Mouse (Mus musculus) bone marrow macrophage, adult 2 months (primary cell): ENCODE results near the gene Atxn10. TPM values are rescaled to one million over a fixed set of nuclear protein-coding genes. Genes with fewer than 3 reads are reported as not detected.

Experiments
- H3K27ac ChIP-seq: 2 replicates; pipeline ENCODE4 v1.5.1; 2012; ENCODE audit warnings: low read depth, low read length; ENCODE audit not compliant: insufficient read depth
- H3K4me1 ChIP-seq: 2 replicates; pipeline ENCODE4 v1.6.1; 2012; ENCODE audit warnings: low read length; ENCODE audit not compliant: control insufficient read depth, insufficient read depth
- H3K4me3 ChIP-seq: 2 replicates; pipeline ENCODE4 v1.5.1; 2012; ENCODE audit warnings: mild to moderate bottlenecking, low read length, moderate library complexity; ENCODE audit not compliant: insufficient read depth
- CTCF ChIP-seq: IDR thresholded peaks from 2 replicates; pipeline ENCODE4 v1.5.1; 2012; ENCODE audit warnings: low read depth, mild to moderate bottlenecking, low read length, moderate library complexity
- POLR2A ChIP-seq: IDR thresholded peaks from 2 replicates; pipeline ENCODE4 v1.6.1; 2012; ENCODE audit warnings: mild to moderate bottlenecking, low read depth, low read length, borderline replicate concordance
- polyA plus RNA-seq: library from polyadenylated mRNA; stranded (reverse); fragments of >200 nt; gene quantifications from 2 replicates; pipeline ENCODE4 v1.2.4, GENCODE M21; 2012; ENCODE audit not compliant: missing spikeins, insufficient read depth, insufficient read length

Gene Atxn10
- polyA plus RNA-seq, 1 experiment, result 70.2 TPM

- H3K27ac ChIP-seq, result no peak overlapping the region
- H3K4me3 ChIP-seq, result no peak overlapping the region
- TF ChIP-seq CTCF (no peak), POLR2A (no peak)
- H3K4me1 ChIP-seq, result peaks cover 5% of the 10 kb centered on the region
Observed at GRCm38 (mm10) chr15:85409836-85410235, 73.8 kb downstream of the Atxn10 start.

- no peak for TF ChIP-seq POLR2A
- TF ChIP-seq CTCF, result no peak
- Histone ChIP-seq H3K4me1 (no peaks in the 10 kb centered on the region), H3K4me3 (no peak overlapping the region), H3K27ac (no peak overlapping the region)
Observed at GRCm38 (mm10) chr15:85414620-85415019, 78.6 kb downstream of the Atxn10 start.

- H3K27ac ChIP-seq, result no peak overlapping the region
- no peak for TF ChIP-seq CTCF
- no peak for TF ChIP-seq POLR2A
- H3K4me1 ChIP-seq, result peaks cover 8% of the 10 kb centered on the region; the same call in 1 of the 2 replicates
- no peak overlapping the region for H3K4me3 ChIP-seq
Observed at GRCm38 (mm10) chr15:85420686-85421085, 84.6 kb downstream of the Atxn10 start.

GRCm38 (mm10) chr15:85424197-85424596 is 88.2 kb downstream of the Atxn10 start:
- peaks cover 8% of the 10 kb centered on the region; the same call in 1 of the 2 replicates for H3K4me1 ChIP-seq
- H3K4me3 ChIP-seq, result no peak overlapping the region
- TF ChIP-seq CTCF (no peak), POLR2A (no peak)
- H3K27ac ChIP-seq, result no peak overlapping the region

- no peak overlapping the region for H3K27ac ChIP-seq
- TF ChIP-seq POLR2A (no peak), CTCF (no peak)
- no peak overlapping the region for H3K4me3 ChIP-seq
- H3K4me1 ChIP-seq, result peaks cover 5% of the 10 kb centered on the region; the same call in 1 of the 2 replicates
Observed at GRCm38 (mm10) chr15:85428140-85428539, 92.1 kb downstream of the Atxn10 start.

- Histone ChIP-seq H3K27ac (no peak overlapping the region), H3K4me1 (no peaks in the 10 kb centered on the region), H3K4me3 (no peak overlapping the region)
- TF ChIP-seq POLR2A (no peak), CTCF (no peak)
Observed at GRCm38 (mm10) chr15:85442568-85442967, 106.5 kb downstream of the Atxn10 start.

GRCm38 (mm10) chr15:85446652-85447051 is 110.6 kb downstream of the Atxn10 start:
- TF ChIP-seq CTCF, result no peak
- no peak for TF ChIP-seq POLR2A
- no peak overlapping the region for H3K4me3 ChIP-seq
- no peaks in the 10 kb centered on the region for H3K4me1 ChIP-seq
- H3K27ac ChIP-seq, result no peak overlapping the region

DNA sequence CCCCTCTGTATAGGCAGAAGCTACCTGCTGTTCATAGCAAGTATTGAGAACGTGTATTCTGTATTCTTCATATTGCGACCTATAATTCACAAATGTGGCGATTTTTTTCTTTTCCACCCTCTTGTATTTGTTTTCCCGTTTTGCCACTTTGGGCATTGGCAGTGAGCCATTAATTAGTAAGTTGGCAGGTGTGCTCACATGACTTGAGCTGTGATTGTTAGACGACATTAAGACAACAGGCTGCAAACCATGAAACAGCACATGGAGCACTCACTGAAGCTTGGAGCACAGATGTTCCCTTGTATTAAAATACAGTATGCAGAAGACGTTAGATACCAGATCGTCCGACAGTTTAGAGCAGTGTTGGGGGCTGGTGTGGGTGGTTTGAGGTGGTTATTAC is 120.8 kb downstream of the Atxn10 start:
- TF ChIP-seq POLR2A (no peak), CTCF (no peak)
- Histone ChIP-seq H3K4me3 (no peak overlapping the region), H3K4me1 (no peaks in the 10 kb centered on the region), H3K27ac (no peak overlapping the region)

DNA sequence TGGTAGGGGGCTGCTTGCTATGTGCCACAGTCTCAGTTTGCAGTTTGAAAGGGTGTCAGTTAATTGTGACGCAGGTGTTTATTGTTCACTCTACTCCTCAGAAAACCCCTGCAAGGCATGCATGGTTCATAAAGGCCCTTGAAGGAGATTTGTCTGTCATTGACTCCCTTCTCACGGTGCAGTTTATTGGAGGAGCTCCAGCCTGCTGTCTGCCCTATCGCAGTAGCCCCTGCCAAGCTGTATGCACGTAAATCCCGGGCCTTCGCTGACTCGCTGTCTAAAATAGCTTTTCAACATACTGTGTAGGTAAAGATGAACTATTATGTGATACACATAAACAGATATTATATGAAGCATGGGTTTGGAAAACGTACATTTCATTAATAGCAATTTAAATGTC is 121.8 kb downstream of the Atxn10 start:
- Histone ChIP-seq H3K27ac (no peak overlapping the region), H3K4me3 (no peak overlapping the region), H3K4me1 (no peaks in the 10 kb centered on the region)
- TF ChIP-seq CTCF (no peak), POLR2A (no peak)

- Histone ChIP-seq H3K4me3 (no peak overlapping the region), H3K4me1 (no peaks in the 10 kb centered on the region), H3K27ac (no peak overlapping the region)
- TF ChIP-seq CTCF, result no peak
- TF ChIP-seq POLR2A, result no peak
Observed at GRCm38 (mm10) chr15:85458631-85459082, 122.6 kb downstream of the Atxn10 start.

GRCm38 (mm10) chr15:85461541-85461940 is 125.5 kb downstream of the Atxn10 start:
- no peaks in the 10 kb centered on the region for H3K4me1 ChIP-seq
- H3K27ac ChIP-seq, result no peak overlapping the region
- no peak overlapping the region for H3K4me3 ChIP-seq
- TF ChIP-seq CTCF (no peak), POLR2A (no peak)
